Mouse (Mus musculus) gonadal fat pad, adult 2 months (tissue): Measurements from ENCODE around the gene C1qtnf7. TPM values are rescaled to one million over a fixed set of nuclear protein-coding genes. Genes with fewer than 3 reads are reported as not detected.

Experiments
- DNase-seq: peaks from one replicate; pipeline ENCODE4 v3.0.0-alpha.2; 2012; ENCODE audit warnings: low read depth
- polyA plus RNA-seq: library from polyadenylated mRNA; depleted of rRNA; stranded (reverse); fragments of >200 nt; gene quantifications from 2 replicates; pipeline ENCODE4 v1.2.3, GENCODE M21; 2012

C1qtnf7 gene
- polyA plus RNA-seq, 1 experiment: 9.4 TPM

DNA sequence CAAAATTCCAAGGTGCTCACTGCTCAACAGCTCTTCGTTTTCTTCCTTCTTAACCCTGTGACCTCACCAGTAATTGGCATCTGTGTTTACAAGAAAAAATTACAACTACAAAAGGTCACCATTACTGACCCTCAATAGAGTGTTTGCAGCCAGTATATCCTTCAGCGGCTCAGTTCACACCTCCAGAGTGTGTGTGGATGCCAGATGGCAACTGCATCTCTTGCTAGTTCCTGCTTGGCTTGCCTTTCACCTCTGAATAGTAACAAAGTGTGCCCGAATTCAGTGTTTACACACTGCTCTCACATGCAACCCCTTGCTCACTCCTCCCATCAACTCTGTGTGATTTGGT is 23.8 kb downstream of the C1qtnf7 start:
- DNase-seq: no peak

DNA sequence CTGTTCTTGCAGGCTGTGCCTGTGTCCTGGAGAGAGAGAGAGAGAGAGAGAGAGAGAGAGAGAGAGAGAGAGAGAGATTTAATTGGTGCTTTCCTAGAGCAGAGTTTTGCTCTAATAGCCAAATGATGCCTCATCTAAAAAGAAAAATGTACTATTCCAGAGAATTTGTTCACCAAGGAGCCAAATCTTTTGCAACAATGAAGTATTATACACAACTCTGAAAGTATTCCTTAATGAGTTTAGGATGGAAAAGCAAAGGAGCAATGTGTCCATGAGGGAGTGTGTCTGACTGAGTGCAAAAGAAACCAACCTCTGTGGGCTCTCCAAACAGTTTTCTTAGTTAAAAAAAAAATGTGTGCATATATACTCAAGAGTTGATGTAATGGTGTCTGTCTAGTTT is 24.5 kb downstream of the C1qtnf7 start:
- no peak for DNase-seq

DNA sequence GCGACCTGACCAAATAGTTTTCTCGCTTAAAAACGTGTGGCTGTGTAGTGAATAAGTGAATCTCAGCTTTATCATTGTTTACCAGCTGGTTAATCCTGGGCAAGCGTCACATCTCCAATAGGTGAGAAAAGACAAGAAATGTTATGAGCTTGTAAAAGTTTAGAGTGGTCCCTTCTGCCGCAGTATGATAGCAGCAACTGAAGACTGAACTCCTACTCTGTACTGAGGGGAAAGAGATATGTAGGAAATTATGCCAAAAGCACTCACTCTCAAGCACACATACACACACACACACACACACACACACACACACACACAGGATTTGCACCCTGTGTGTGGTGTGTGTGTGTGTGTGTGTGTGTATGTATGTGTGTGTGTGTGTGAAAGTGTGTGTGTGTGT is 26.2 kb downstream of the C1qtnf7 start:
- DNase-seq: no peak

DNA sequence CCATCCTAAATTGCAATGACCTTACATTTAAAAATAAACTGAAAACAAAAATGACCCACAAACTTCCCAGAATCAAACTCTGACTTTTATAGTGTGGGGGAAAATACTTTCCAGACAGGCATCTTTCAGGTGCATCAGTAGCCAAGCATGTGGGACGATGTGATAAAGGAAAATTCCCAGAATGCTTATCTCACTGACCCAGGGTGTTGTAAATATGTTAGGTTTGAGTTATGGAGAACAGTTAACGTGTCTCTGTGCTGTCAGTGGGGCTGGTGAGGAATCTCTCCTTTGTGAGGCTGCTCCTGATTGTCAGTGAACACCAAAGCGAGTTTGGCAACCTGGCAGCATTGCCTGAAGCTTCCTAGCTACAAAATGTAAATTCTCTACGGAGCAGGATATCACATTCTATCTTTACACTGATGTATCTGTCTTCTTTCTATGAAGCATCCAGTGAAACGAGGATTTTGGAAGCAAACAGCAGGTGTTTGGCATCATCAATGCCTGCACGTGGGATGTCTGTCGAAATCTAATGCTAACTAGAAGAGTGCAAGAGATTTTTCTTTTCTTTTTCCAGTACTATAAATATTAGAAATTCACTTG is 27.0 kb downstream of the C1qtnf7 start:
- DNase-seq: no peak

DNA sequence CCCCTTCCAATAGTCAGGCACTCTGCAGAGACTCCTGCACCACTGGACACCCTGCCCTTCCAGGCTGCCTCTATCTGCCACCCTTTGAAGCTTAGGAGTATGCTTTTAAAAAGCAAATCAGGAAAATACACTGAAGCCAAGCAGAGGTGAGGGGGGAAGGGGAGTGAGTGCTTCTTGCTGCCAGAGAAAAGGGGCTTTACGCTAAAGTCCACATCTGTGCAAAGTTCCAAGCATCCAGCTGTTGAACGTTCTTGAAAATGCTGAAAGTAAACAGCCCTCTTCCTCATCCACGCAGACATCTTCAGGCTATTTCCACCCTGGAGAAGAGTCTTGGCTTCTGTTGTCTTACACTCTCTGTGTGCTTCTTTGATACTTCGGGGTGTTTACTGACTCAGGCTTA is 34.6 kb downstream of the C1qtnf7 start:
- DNase-seq: no peak

DNA sequence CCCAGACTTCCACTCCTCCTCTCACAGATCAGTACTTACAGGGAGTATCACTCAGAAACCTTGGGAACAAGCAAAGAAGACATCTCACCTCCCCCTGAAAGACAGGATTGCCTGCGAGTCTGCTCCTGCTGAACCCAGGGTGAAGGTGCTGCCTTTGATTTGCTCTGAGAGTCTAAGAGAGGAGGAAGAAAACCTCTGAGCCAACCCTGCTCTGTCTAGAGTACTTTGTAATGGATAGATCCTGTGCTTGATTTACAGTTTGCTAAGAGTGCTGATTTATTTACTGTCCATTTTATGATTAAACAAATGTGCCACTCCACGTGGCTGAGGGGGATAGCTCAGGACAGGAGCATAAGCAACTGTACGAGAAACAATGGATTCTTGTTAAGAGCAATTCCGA is 35.1 kb downstream of the C1qtnf7 start:
- DNase-seq: no peak

DNA sequence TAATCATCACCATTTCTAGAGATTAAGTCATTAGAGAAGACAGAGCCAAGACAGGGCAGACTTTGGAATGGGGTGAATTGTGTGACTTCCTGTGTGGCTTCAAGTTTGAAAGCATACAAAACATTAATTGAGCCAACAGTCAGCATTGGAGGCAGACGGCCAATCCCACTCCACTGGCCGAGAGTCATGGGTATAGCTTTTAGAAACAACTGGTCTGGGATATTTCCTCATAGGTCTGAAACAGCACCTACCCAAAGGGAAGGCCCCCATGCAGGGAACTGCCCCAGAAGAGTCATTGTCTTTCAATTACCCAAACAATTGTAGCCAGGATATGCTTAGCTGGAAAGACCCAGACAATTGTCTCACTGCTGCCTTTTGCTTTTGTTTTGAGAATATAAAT is 39.5 kb downstream of the C1qtnf7 start:
- DNase-seq: no peak

DNA sequence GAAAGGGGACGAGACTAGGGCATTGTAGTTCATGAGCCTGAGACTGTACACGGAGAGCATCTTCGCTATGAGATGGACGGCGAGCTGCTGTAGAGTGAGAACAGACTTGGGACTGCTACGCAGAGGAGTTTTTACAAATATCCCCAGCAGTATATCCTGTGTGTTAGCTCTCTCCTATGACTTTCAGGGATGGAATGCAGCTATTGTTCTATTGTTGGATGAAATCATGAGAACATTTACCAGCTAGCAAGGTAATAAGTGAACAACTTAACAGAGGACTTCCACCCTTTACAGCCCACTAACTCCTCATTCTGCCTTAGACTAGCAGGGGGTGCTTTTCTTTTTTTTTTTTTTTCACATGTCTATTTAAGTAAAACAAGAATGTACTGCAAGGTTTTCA is 40.1 kb downstream of the C1qtnf7 start:
- DNase-seq: no peak

DNA sequence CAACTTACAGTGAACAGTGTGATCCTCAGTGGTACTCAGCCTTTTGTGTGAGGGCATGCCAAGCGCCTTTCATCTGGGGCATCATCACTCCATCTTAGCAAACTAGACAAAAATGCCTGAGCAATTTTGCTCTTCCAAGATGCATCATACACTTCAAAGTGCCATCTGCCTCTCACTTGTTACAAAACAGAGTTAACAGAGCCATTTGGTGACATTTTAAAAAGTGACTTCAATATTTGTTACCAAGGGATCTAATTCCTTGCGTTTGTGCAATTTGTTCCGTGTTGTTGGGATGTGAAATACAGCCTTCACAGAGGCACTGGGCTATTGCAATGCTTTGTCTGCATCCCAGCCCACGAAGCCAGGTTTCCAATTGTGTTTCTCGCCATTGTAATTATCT is 42.1 kb downstream of the C1qtnf7 start:
- no peak for DNase-seq

DNA sequence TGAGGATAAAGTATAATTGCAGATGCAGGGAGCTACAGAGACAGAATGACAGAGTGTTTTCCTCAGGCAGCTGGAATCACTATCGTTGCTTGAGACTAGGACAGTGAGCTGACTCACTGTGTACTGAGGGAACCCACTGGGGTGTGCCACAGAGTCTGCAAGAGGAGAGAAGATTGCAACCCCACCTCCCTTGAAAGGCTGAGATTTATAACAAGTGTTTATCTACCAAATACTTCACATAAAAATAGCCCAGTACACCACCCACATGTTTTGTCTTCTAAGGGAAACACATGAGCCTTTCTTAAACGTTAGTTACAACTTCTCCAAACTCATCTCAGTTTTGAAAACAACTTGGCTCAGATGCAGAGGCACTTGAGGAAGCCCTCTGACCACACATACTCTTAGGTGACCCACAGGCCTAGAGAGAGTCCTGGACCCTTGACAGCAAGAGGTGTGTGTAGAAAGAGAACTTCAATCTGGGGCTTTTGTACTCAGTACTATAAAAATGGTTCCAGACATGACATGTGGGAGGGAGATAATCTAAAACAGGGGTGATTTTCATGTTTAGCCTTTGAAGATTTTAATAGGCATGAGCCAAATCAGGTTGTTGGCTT is 46.4 kb downstream of the C1qtnf7 start:
- DNase-seq: no peak

DNA sequence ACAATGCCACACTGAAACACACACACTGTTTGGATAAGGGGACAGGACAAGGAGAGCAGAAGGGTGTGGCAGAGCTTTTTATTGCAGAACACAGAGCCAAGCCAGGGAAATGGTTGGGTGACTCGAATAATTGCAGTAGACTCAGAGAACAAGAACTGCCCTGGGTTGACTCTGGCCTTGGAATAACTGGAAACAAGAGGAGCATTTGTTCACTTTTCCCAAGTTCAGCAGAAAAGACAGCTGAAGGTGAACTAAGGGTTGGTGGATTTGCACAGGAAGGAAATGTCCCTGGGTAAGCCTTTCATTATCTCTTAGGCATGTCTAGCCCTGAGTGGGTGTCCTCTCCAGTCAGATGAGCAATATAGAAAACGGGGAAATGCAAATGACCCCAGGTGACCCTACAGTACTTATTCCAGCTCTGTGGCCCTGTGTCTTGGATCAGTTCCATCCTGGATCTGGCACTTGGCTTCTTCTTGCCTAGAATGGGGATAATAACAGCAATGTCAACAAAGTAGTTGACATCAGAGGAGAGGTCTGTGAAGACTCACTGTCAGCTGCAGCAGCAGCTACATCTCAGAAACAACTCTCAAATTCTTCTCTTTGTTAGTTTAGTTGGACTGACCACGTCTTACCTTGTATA is 54.5 kb downstream of the C1qtnf7 start:
- DNase-seq: no peak

DNA sequence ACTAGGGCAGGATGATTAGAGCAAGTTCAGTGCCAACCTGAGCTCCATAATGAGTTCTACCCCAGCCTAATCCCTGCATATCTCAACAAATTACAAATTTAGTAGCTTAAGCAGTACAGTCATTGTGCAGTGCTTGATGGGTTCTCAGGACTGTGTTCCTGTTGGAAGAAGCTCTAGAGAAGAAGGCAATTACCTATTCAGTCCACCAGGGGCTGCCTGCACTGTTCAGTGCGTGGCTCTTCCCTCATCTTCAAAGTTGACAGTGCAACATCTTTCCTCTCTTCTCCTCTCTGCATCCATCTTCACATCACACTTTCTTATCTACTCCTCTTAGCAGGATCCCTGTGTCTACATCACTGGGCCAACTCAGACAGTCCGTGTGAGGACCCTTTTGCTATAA is 67.5 kb downstream of the C1qtnf7 start:
- DNase-seq: no peak

DNA sequence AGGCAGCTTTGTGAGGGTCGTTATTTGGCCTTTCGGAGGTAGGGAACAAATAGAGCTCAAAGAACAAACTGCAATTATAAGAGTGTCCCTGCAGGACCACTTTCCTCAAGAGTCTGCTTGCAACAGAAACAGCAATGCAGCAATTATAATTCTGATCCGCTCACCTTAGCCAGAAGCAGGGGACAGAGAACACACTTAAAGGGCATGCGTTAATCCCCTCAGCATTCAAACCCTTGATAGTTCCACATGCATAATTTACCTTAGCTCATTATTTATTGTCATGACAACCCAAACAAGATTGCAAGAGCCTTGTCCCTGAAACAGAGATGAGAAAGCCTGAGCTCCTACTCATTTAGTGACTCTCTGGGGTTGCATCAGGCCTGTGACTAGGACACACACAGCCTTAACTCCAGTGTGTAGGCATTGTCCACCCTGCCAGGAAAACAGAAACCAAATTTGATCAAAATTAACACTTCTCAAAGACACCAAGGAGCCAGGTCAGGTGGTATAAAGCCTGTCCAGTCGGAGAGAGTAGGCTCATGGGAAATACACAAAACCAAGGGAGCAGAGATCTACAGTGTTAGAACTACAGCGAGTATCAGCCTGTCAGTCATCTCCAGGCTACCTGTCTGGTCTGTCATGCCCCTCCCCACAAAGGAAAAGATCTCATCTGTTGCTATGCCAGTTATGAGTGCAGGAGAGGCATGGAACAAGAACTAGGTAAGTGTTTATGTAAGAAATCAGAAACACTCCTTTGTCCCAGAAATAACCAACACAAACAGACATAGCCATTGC is 68.2 kb downstream of the C1qtnf7 start:
- DNase-seq: no peak

DNA sequence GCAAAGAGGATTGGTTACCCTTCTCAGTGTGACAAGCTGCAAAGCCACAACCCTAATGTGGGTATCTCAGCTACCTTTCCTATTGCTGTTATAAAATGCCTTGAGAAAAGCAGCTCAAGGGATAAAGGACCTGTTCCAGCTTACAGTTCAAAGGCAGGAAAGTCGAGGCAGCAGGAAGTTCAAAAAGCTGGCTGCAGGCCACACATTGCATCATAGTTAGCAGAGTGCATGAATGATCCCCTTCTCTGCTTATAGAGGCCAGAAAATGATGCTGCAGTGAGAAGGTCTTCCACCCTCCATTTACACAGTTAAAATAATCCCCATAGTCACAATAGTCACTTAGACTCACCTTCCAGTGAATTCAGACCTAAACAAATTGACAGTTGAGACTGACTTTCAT is 69.1 kb downstream of the C1qtnf7 start:
- no peak for DNase-seq

DNA sequence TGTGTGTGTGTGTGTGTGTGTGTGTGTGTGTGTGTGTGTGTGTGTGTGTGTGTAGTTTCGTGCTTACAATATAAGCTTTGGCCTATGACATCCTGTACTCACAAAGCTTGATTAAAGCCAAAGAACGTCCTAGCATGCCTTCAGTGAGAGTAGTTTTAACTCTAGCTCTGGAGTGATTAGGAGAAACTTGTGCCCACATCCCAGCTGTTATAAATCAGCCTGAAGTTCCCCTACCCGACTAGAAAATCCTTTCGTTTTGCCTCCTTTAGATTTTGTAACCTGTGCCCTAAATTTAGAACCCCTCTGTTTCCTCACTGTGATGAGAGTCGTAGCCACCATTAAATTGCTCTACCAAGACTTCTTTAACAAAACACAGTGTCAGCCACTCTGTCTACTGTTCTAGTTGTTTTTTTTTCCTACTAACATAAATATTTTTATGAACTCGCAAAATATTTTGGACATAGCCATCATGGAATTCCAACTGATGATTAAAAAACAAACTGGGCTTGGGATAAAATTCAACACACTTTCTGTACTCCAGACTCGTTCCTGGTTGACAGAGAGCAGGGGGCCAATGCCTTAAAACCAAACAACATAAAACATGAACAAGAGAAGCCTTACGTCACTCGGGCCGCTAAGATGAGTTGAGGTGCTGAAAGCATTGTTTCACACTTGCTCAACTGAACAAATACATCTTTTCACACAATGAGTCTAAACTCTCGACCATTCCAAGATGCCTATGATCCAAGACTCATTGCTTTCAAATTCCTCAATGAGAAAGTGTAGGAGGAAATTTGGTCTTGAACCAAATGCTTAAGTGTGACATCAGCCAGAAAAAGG is 70.3 kb downstream of the C1qtnf7 start:
- DNase-seq: no peak

DNA sequence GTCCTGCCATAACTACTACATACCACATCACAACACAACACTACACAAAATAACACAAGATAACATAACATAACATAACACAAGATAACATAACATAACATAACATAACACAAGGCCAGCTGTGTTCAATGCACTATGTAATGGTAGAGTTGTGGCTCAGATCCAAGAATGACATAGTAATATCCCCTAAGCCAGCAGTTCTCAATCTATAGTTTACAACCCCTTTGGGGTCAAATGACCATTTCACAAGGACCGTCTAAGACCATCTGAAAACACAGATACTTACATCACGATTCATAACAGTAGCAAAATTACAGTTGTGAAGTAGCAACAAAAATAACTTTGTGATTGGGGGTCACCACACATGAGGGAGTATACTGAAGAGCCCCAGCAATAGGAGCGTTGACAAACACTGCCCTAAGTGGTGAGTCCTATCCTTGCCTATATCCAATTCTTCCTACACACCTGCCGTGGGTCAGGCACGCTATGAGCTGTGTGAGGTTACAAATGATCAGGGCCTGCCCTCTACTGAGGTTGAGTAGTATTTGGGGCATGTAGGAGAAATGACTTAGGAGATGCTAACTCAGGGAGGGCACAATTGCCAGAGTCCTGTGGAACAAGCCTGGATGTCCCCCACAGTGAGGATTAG is 73.6 kb downstream of the C1qtnf7 start:
- no peak for DNase-seq

DNA sequence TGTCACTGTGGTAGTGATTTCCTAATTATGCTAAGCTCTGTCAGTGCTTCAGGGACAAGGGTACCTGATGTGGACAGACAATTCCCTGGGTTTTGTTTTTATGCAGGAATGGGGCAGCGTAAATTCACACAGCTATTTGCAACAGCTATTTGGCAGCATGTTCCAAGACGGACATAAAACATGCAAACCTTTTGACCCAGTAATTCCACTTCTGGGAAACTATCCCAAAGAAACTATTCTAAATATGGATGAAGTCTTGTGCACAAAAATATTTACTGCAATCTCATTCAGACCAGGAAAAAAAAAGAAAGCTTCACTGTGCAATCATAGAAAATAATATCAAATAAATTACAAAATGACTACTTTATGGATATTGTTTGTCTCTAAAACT is 74.1 kb downstream of the C1qtnf7 start:
- DNase-seq: no peak

DNA sequence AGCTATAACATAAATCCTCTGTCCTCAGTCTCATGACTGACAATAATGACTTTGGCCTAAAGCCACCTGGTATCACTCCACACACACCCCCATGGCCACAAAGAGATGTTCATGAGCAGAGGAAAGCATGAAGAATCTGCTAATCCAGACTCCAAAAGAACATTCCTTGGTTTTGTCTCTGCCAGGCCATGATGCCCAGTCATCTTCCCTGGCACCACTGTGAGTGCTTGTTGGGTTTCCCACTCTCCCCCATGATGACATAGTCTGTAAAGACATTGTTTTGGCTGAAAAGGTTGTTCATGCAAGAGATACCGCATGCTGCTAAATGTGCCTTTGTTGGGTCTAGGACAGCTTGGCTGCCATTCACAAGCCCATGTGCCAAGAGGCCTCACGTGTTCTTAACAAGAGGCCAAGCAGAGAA is 75.0 kb downstream of the C1qtnf7 start:
- no peak for DNase-seq

DNA sequence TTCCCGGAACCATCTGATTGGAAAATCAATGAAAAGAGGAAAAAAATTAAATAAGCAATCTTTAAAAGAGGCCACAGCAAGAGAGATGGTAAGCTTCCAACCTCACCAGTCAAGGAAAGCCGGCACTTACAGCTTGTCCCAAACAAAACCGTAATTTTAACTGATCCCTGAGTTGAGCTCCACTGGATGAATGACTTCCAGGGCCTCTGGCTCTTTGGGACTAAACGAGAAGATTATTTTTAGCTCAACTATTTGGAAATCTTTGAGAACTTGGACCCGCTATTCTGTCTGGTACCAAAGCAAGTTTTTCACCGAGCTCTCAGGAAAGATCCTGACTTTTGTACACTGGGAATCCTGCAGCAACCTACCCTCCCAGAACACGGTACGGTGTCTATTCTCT is 86.3 kb downstream of the C1qtnf7 start:
- DNase-seq: no peak

DNA sequence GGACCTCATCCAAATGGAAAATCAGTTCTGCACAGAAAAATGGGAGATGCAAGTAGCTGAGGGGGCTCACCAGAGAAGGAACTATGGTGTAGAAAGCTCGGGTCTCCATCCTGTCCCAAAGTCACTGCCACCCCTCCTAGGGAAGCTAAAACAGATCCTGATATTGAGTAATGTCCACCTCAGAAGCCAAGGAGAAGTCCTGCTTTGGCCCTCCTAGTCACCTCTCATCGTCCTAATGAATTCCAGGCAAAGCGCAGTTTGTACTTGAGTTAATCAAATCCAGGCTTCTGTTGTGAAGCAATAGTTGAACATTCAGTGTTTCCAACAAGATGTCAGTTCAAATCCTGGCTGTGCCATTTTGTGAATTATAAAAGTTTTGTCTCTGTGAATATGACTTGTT is 87.2 kb downstream of the C1qtnf7 start:
- DNase-seq: no peak

DNA sequence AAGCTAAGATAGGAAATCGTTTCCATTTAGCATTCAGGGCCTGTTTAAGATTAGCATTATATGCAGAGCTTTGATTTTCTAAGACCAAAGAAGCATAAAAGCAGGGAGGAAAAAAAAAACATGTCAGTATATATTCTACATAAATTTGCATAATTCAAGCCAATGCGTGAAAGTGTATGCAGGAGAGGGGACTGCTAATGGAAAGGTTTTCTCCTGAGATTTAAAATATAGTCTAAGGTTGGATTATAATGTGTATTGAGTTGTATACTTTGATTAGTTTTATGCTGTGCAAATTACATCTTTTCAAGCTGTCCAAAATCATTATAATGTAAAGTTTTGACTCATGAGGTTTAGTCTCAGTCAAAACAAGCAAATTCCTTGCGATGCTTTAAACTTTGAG is 88.2 kb downstream of the C1qtnf7 start:
- no peak for DNase-seq

DNA sequence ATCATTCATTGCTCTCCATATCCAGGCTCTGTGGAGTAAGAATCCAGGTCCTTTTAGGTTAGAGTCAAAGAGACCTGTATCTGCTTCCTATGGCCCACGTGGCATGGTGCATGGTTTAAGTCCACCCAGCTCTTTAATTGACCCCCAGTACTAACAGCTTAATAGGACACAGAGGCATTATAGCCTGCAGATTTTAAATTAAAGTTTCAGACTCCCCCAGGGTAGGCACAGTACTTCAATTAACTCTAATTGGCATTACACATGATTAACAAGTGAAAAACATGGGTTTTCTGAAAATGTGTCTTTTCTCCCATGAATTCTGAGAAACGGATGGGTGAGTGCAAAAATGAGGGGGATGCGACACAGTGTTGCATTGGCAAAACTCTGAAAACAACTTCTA is 92.7 kb downstream of the C1qtnf7 start:
- no peak for DNase-seq
